Mouse (Mus musculus): ENCODE results near the gene Nrip3.

Nrip3 gene

GRCm38 (mm10) chr7:109767575-109768350, 14.1 kb downstream of the Nrip3 start:
- no peak for DNase-seq

DNA sequence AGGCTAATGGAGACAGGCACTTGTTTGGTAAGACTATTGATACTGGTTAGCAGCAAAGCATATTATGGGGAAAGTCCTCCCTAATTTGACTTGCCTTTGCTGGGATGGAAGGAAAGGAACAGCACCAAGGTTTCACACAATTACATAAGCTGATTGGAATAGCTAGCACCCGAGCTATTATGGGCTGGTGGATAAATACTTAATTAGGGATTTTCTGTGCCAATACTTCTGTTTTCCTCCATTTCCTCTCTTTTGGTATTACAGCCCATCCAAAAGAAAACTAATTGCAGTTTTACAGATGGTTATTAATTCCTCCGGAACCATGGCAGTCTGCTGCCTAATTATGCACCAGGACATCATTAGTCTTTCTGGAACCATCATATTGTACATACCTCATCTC, 17.8 kb downstream of the Nrip3 start:
- DNase-seq, result no peak

DNA sequence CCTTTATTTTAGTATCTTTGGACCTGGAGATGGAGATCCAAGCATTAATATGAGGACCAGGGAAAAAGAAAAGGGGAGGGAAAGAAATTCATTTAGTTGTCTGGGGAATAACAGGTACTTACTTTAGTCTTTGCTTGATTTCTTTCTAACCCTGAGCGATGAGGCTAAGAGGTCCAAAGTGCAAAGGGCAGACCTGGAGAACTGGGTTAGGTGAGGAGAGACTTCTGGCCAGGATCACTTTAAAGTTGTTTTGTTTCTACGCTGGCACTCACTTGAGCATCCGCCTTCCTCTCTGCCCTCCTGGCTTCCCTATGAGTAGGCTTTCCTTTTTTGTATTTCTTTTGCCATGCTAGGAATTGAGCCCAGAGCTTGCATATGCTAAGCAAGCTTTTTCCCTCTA, 25.5 kb downstream of the Nrip3 start:
- DNase-seq, result no peak

DNA sequence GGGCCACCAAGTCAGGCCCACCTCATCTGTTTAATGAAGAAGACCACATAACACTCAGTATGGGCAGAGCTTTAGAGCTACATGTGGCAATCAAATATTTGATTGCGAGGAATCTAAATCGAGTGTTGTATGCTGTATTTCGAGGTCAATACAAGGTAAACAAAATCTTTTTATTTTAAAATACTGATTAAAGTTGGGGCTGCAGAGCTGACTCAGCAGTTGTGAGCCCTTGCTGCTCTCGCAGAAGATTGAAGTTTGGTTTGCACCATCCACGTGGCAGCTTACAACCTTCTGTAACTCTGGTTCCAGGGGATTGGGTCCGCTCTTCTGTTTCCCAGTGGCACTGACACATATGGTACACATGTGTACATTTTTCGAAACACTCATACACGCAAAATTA, 27.8 kb downstream of the Nrip3 start:
- no peak for DNase-seq

DNA sequence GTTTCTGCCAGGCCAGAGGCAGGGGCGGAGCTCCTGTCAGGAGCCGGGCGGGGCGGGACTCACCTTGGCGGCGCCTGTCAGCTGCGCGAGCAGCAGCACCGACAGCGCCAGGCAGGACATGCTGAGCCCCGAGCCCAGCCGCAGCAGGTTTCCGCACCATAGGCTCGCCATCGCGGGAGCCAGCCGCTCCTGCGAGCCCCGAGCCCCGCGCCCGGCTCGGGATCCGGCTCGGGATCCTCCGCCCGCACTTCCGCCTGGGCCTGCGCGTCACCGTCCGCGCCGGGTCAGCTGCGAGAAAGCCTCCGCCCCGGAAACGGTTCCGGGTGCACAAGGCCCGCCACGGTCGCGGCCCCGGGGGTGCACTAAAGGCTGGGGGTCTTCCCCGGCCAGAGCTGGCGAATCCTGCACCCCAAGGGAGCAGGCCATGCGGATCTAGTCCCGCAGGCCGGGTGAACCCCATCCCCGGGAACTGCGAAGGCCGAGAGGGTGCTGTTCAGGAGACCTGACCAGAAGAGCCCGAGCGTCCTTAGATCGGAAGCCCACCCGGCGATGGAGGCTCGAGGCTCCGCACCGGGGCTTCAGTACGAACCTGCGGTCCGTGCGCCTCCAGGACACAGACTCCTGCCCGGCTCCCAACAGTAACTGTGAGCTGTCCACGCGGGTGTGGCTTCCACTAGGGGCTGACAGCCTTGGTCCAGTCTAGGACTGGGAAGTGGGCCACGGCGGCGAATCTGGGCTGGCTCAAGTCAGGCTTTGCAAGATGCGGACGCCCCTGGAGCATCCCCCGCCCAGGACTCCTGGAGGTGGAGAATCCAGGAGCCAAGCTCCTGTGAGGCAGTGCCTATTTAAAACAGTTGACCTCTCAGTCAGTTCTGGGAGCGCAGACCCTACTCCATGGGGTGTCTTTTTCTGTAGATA, 29.6 kb downstream of the Nrip3 start, which contains the start of gene Tmem9b:
Tmem9b (minus strand) TSS at position 868 of the 918 bp plus-strand sequence.
- peak; percentile 73 for DNase-seq

GRCm38 (mm10) chr7:109751427-109752007, 30.3 kb downstream of the Nrip3 start:
- no peak for DNase-seq

DNA sequence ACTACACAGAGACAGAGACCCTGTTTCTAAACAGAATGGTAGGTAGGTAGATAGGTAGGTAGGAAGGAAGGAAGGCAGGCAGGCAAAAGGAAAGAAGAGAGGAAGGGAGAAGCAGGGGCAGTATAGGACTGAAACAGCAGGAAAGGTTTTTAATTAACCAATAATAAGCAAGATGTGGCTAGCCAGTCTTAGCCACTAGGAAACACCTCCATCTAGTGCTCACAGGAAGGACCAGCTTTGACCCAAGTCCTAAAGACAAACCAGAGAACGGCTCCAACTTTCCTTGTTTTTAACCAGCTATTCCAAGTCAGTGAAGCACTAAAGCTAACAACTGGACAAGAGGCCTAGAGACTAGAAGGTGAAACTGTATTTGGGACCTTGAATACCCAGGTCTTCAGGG, 34.1 kb downstream of the Nrip3 start:
- DNase-seq, result no peak

DNA sequence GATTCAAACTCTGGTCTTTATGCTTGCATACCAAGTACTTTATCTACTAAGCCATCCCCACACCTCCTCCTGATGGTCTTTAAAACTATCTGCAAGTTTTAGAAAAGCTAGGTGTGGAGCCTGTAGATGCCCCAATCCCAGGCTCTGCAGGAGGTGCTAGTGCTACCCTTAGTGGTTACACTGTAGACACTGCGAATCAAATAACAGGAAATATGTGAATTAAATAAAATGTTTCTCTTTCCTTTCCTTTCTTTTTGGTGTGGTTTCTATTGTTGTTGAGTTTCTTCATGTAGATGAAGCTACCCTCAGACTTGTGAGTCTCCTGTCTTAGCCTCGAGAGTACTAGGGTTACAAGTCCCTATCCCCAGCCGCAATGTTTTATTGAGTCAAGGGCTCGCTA, 40.1 kb downstream of the Nrip3 start:
- DNase-seq, result no peak

GRCm38 (mm10) chr7:109741060-109741459, 40.8 kb downstream of the Nrip3 start:
- no peak for DNase-seq

DNA sequence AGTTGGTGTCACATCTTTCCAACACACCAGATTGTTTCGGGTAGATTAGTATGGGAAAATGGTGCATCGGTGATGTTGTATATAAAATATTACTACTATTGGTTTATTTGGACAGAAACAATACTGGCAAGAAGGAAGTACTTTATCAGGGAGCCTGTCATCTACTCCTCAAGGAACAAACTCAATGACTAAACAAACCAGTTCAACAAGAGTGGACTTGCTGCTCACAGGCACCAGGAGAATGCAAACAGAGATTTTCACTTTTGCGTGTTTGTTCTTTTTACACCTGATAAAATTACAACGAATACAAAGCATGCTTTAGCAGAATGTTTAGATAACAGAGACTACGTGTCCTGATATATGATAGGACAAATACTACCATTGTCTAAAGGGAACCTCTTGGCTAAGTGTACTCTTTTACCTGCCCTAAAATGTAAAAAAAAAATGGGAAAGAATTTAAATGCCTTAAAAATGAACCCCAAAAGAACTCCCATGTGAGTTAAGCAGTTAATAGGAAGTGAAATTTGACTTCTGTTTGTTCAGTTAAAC, 41.9 kb downstream of the Nrip3 start:
- DNase-seq, result no peak

DNA sequence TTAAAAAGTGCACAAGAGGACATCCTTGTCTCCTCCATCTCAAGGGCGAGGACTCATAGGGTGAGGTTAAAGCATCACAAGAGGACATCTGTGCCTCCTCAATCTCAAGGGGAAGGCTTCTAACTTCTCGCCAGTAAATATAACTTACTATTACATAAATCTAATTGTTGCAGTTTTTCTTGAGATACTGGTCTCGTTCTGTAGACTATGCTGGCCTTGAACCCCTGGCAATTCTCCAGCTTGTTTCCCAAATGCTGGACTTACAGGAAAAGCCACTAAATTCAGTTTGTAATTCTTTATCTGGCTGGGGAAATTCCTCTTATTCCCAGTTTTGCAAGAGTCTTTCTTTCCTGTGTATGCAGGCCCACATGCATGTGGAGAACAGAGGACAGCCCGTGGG, 47.0 kb downstream of the Nrip3 start:
- DNase-seq, result no peak

GRCm38 (mm10) chr7:109731626-109732025, 50.2 kb downstream of the Nrip3 start, which contains the start of gene Ascl3:
Gene Ascl3, minus strand, starts transcription at chr7:109731726.
- DNase-seq, result no peak

DNA sequence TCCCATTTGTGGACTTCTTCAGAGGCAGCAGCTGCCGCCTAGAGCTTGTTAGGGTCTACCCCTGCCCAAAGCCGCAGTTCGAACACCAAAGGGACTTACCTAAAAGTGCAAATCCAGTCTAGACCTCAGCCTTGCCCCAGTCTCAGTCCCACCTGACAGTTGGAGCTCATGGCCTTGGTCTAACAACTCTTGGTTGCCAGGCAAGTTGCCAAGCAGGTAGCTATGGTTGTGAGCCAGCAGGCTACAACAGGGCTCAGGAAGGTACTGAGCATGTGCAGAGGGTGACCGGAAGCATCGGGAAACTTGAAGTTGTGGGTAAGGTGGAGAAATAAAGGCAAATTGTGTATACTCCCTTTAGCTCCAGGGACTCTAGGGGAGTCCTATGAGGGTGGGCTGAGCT, 58.1 kb downstream of the Nrip3 start, which contains the start of gene BC051019:
BC051019 (minus strand) TSS at position 154 of the 400 bp plus-strand sequence.
- no peak for DNase-seq

GRCm38 (mm10) chr7:109723114-109723513, 58.7 kb downstream of the Nrip3 start:
- DNase-seq, result no peak

DNA sequence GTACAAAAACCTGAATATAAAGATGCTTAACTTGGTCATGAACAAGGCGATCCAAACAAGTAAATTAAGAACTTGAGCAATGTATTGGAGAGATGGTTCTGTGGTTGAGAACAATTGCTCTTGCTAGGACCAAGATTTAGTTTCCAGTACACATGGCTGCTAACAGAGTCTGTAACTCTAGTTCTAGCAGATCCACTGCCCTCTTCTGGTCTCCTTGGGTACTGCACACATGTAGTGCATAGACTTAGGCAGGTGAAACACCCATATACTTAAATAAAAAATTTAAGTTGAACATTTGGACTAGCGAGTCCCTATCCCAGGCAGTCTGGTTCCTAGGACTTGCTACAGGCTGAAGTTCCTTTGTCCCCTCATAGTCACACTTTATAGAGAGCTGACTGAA, 59.2 kb downstream of the Nrip3 start:
- DNase-seq, result no peak

GRCm38 (mm10) chr7:109719286-109719685, 62.5 kb downstream of the Nrip3 start:
- peak; percentile 32 for DNase-seq

- no peak for DNase-seq
These were observed 68.3 kb downstream of the Nrip3 start for GRCm38 (mm10) chr7:109713434-109713982.

DNA sequence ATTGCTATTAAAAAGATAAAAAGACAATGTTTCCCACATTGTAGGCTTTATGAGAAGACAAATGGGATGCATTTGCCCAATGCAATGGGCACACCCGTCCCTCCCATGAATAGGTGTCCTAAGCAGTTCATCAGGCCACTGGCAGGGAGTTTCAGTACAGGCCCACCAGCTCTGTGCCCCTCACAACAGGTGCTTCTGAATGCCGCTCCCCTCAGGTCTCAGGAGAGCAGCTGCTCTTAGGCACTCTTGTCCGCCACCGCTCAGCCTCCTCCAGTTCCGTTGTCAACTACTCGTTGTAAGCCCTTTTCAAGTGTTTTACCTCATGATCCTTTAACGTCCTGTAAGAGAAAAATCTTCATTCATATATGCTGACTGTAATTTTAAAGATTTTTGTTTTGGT, 69.6 kb downstream of the Nrip3 start:
- DNase-seq, result no peak

GRCm38 (mm10) chr7:109710069-109710468, 71.8 kb downstream of the Nrip3 start:
- no peak for DNase-seq

GRCm38 (mm10) chr7:109708961-109709382, 72.9 kb downstream of the Nrip3 start:
- no peak for DNase-seq
